Mouse (Mus musculus) urinary bladder, postnatal 10 days (tissue): ENCODE results near the gene Dock10.

ENCODE experiments used
- DNase-seq: peaks from one replicate; pipeline ENCODE4 v3.0.0; 2022; ENCODE audit warnings: low spot score

The Dock10 gene

GRCm38 (mm10) chr1:80727403-80727802 lies 30.9 kb downstream of the Dock10 start:
- no peak for DNase-seq

GRCm38 (mm10) chr1:80722647-80723046 lies 35.7 kb downstream of the Dock10 start:
- DNase-seq: no peak

DNA sequence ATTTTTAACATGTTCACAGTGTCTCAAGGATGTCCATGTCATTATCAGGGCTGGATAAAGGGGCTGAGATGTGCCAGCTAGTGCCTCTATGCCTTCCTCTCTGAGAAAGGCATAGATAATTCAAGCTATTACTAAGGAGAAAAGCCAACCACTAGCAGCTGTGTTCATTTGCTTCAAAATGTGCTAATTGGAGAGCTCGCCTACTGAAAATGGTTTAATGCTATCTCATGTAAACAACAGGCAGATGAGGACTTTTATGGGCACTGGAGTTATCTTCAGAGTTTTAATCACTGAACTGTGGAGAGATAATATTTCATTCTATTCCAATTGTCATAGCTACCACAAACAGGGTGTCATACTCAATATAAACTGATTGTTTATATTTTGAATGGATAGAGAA lies 36.3 kb downstream of the Dock10 start:
- DNase-seq: no peak

GRCm38 (mm10) chr1:80721181-80721580 lies 37.1 kb downstream of the Dock10 start:
- no peak for DNase-seq

DNA sequence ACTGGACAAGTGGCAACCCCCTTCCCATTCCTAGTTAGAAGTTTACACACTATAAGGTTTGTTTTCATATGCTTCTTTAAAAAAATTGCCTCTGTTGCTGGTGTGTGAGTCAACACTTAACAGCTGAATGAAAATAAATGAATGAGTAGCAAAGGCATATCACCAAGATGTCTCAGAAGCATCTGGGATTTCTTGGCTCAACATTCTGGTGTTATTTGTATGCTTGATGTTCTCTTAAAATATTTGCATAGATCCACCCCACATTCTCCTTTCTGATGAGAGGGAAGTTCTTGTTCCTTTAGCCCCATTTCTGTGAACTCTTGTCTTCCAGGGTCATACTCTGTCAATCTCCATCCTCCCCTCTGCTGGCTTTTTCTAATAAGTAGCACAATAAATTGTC lies 38.2 kb downstream of the Dock10 start:
- DNase-seq: no peak

- no peak for DNase-seq
These were observed 38.9 kb downstream of the Dock10 start for GRCm38 (mm10) chr1:80719436-80719835.

DNA sequence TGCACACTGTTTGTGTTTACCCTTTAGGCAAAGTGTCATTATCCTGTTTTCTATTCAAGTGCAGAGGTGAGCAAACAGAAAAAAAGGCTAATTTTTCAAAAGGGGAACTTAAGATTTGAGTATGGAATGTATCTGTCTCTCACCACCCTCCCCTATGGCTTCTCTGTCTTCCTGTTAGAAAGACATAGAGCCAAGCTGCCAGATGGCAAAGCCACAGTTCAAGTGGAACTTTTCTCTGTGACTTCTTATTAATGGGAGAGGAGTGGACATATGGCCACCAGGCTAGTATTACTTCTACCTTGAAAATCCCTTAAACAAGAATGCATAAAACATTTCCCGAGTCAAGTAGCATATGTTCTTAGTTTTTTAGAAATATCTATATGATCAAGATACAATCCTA lies 39.7 kb downstream of the Dock10 start:
- no peak for DNase-seq

DNA sequence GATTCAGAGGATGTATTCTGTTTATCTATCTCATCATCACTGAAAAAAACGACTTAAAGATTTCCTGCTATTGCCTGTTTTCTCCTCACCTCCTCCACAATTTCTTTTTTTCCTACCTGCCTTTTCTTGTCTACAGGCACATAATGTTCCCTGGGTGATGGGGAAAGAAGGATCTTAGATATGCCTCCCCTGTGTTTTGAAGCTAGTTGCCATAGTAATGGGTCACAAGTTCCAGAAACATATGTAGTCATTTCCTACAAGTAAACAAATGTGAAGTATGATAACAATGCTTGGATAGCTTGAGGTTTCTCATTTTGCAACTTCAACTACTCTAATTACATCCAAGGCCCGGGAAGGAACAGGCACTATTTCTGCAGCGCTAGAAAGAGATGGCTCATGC lies 42.4 kb downstream of the Dock10 start:
- no peak for DNase-seq

DNA sequence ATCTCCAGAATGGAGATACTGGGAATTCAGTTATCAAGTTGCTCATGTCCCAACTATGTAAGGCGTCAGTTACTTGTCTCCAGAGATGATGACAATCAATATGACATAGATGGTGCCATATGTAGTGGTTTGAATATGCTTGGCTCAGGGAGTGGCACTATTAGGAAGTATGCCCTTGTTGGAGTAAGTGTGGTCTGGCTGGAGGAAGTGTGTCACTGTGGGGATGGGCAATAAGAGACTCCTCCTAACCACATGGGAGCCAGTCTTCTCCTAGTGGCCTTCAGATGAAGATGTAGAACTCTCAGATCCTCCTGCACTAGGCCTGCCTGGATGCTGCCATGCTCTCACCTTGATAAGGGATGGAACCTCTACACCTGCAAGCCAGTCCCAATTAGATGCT lies 44.4 kb downstream of the Dock10 start:
- no peak for DNase-seq

DNA sequence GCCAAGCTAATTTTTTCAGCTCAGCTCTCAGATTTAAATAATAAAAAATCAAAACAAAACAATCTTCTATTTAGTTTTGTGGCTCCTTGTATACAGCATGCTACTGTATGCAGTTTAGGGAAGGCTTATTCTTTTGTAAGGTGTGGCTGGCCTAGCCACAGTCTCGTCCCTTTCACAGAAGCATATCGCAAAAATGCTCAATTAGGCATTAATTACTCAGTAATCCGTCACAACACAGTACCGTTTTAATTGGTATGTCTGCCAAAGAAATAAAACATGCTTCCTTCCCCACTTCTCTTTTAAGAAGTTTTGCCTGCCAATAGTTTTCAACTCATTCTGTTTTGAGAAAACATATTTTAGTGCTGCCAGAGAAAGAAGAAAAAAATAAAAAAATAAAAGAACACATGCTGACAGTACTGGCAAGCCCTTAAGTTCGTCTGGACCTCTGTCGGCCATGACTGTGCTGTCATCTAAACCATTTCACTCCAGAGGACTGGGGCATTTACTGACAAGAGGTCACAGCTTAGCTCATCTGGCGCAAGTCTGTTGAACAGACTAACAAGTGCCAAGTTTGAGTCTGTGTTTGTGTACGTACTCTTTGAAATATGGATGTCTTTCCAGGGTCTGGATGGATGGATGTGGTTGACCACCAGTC lies 47.6 kb downstream of the Dock10 start:
- DNase-seq: no peak

- DNase-seq: no peak
These were observed 48.2 kb downstream of the Dock10 start for GRCm38 (mm10) chr1:80710097-80710541.

GRCm38 (mm10) chr1:80709299-80709698 lies 49.0 kb downstream of the Dock10 start:
- no peak for DNase-seq

DNA sequence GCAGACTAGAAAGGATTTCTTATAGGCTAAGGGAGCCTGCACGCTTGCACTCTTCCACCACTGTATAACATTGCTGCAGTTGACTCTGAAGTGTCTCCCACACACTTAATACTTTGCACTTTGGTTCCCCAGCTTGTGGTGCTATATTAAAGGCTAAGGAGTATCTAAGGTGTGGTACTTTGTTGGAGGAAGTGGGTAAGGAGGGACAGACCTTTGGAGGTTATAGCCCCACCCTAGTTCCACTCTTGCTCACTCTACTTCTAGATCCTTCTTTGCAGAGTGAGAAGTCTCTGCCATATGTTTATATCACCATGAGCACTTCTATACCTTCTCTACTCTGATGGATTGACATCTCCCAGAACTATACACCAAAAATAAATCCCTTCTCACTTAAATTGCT lies 55.0 kb downstream of the Dock10 start:
- DNase-seq: no peak

DNA sequence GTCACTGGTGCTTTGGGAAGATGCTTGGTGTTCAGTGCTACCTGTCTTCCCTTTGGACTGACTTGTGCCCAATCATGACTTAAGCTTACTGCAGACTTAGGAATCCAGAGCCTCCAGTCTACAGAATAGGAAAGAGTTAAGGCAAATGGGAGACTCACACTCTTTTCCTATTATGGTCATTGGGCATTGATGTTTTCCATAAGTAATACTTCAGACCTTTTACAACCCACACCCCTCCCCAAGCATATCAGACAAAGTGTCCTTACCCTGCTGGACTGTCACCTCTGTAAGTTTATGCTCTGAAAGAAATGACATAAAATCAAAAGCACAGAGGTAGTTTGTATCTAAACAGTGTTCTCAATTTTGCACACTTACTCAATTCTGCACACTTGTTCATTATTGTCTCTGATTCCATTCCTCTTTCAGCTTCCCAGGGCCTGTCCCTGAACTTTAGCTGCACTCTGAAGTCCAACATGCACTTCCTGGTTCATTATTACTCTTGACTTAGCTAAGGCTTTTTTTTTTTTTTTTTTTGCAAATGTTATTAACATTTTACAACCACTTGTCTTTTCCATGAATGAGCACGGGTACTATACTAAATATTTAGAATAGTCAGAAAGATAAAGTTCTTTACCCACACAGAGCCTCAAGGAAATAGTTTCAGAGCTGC lies 82.2 kb downstream of the Dock10 start:
- DNase-seq: no peak

GRCm38 (mm10) chr1:80671730-80672129 lies 86.6 kb downstream of the Dock10 start:
- DNase-seq: no peak

GRCm38 (mm10) chr1:80671056-80671455 lies 87.3 kb downstream of the Dock10 start:
- no peak for DNase-seq

DNA sequence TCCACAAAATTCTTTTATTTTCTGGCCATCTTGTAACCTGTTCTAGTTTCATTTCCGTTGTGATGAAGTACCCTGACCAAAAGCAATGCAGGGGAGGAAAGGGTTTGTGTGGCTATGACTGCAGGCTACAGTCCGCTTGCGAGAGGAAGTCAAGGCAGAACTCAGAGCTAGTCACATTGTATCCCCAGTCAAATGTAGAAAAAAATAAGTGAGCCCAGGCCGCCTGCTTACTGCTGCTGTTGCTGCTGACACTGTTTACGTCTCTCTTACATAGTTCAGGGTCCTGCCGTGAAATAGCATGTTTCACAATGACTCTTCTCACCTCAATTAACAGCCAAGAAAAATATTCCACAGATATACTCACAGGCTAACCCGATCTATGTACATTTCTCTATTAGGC lies 87.9 kb downstream of the Dock10 start:
- no peak for DNase-seq

DNA sequence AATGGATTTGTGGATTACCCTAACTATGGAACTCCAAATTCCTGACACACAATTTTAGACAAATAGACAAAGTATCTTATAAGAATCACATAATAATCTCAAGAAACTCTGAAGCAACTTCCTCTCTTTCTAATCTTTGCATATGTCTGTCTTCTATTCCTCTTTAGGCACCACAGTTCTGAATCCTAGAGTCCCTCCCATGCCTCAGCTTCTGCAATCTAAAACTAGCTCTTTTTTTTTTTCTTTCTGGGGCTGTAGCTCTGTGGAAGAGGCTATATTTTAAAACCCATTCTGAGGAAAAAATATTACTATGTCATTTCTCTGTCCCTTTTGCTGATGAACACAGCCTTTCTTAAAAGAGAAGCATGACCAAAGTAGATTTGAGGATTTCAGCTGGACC lies 92.6 kb downstream of the Dock10 start:
- no peak for DNase-seq

GRCm38 (mm10) chr1:80665161-80665560 lies 93.2 kb downstream of the Dock10 start:
- DNase-seq: no peak

GRCm38 (mm10) chr1:80661506-80662402 lies 96.6 kb downstream of the Dock10 start:
- no peak for DNase-seq

DNA sequence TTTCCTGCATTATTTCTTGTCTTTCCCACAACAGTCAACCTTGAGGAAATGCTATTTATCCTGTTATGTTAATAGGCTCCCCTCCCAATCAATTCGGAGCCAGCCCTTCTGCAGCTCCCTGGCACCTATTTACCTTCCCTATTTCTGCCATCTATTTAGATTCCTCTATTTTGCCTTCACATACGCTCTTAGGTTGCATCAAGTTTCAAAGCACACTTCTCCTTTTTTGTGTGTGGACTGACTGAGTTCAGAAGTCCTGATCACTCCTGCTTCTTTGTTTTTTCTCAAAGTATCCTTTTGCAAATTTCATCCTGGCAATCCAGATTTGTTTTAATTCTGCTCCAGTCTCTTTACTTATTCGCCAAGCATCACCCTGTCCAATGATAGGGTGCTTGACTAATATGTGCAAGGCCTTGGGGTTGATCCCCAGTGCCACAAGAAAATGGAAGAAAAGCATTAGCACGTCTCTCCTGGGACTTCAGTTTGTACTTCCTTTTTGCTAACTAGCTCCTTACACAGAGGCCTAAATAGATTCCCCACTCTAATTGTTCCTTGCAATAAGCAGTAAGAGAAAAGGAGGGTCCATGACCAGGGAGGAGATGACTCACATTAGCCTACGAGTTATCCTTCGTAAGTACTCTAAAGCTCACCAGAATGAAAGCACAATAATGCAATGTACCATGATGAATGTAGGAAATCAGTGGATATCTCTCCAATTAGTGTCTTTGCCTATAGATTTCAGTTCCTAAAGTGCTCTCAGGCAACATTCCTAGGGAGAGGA lies 98.7 kb downstream of the Dock10 start:
- DNase-seq: no peak

DNA sequence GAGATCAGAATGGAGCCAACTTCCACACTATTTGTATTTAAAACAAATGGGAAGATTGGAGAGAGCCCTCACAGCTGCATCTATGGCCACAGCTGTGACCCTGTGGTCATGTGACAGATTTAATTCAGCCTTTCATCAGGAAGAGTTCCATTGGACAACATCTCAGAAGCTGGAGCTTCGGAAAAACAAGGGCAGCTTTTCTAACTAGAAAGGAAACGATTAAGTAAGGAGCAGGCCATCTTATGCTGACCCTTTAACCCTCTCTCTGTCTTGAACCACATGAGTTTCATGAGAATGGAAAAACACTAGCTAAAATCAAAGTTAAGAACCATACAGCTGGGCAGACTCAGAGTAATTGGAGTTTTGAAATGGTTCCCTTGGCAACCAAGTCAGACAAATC lies 101.9 kb downstream of the Dock10 start:
- no peak for DNase-seq
